Mouse (Mus musculus): ENCODE results near the gene Inca1. TPM values are rescaled to one million over a fixed set of nuclear protein-coding genes. Genes with fewer than 3 reads are reported as not detected.

Gene Inca1
- polyA plus RNA-seq, 1 experiment from 2014 or later, result 1.6 TPM

GRCm38 (mm10) chr11:70697376-70697775 lies 2.6 kb downstream of the Inca1 start:
- 77% methylated on average over 3 of the region's 3 CpGs for WGBS
- no peak overlapping the region for H3K4me3 ChIP-seq (ENCODE audit: low read depth, low read length)
- H3K27me3 ChIP-seq (replicated peaks; ENCODE audit: control insufficient read depth, insufficient read depth, low read length), result no peaks in the 10 kb centered on the region
- peaks cover 8% of the 10 kb centered on the region for H3K4me1 ChIP-seq (replicated peaks; ENCODE audit: control insufficient read depth, insufficient read depth, low read length)
- no peaks in the 10 kb centered on the region for H3K9me3 ChIP-seq (ENCODE audit: control insufficient read depth, low read length)
- no peak for ATAC-seq (replicated peaks; ENCODE audit: low FRiP score, low TSS enrichment, low read depth)
- no peaks in the 10 kb centered on the region for H3K36me3 ChIP-seq (ENCODE audit: control insufficient read depth, insufficient read depth, low read length)
- H3K27ac ChIP-seq (ENCODE audit: low read depth), result no peak overlapping the region
- no peak for DNase-seq (ENCODE audit: low spot score)
- no peak overlapping the region for H3K4me2 ChIP-seq (ENCODE audit: low read length)
- no peak overlapping the region for H3K9ac ChIP-seq (ENCODE audit: low read length)

GRCm38 (mm10) chr11:70693504-70693903 lies 6.5 kb downstream of the Inca1 start:
- Histone ChIP-seq H3K9ac (ENCODE audit: low read length) (no peak overlapping the region), H3K36me3 (ENCODE audit: control insufficient read depth, insufficient read depth, low read length) (no peaks in the 10 kb centered on the region), H3K4me2 (ENCODE audit: low read length) (no peak overlapping the region), H3K27me3 (replicated peaks; ENCODE audit: control insufficient read depth, insufficient read depth, low read length) (no peaks in the 10 kb centered on the region), H3K4me1 (replicated peaks; ENCODE audit: control insufficient read depth, insufficient read depth, low read length) (peaks cover 9% of the 10 kb centered on the region), H3K4me3 (ENCODE audit: low read depth, low read length) (no peak overlapping the region), H3K27ac (ENCODE audit: low read depth) (no peak overlapping the region), H3K9me3 (ENCODE audit: control insufficient read depth, low read length) (no peaks in the 10 kb centered on the region)
- no peak for ATAC-seq (replicated peaks; ENCODE audit: low FRiP score, low TSS enrichment, low read depth)
- DNase-seq (ENCODE audit: low spot score), result no peak
- 71% methylated on average over 3 of the region's 3 CpGs for WGBS

GRCm38 (mm10) chr11:70689578-70689977 lies 10.4 kb downstream of the Inca1 start:
- no peak overlapping the region for H3K4me2 ChIP-seq (ENCODE audit: low read length)
- no peak overlapping the region for H3K9ac ChIP-seq (ENCODE audit: low read length)
- H3K36me3 ChIP-seq (ENCODE audit: control insufficient read depth, insufficient read depth, low read length), result peaks cover 11% of the 10 kb centered on the region
- H3K4me1 ChIP-seq (replicated peaks; ENCODE audit: control insufficient read depth, insufficient read depth, low read length), result peaks cover 25% of the 10 kb centered on the region
- WGBS, result 46% methylated on average over 4 of the region's 4 CpGs
- no peaks in the 10 kb centered on the region for H3K27me3 ChIP-seq (replicated peaks; ENCODE audit: control insufficient read depth, insufficient read depth, low read length)
- no peak overlapping the region for H3K4me3 ChIP-seq (ENCODE audit: low read depth, low read length)
- DNase-seq (ENCODE audit: low spot score) (no peak), ATAC-seq (replicated peaks; ENCODE audit: low FRiP score, low TSS enrichment, low read depth) (no peak)
- H3K9me3 ChIP-seq (ENCODE audit: control insufficient read depth, low read length), result no peaks in the 10 kb centered on the region
- no peak overlapping the region for H3K27ac ChIP-seq (ENCODE audit: low read depth)

- Histone ChIP-seq H3K36me3 (ENCODE audit: control insufficient read depth, insufficient read depth, low read length) (peaks cover 21% of the 10 kb centered on the region), H3K4me2 (ENCODE audit: low read length) (peak overlapping the region; percentile 75), H3K27ac (ENCODE audit: low read depth) (peak overlapping the region; percentile 77), H3K9me3 (ENCODE audit: control insufficient read depth, low read length) (no peaks in the 10 kb centered on the region), H3K4me1 (replicated peaks; ENCODE audit: control insufficient read depth, insufficient read depth, low read length) (peaks cover 25% of the 10 kb centered on the region), H3K4me3 (ENCODE audit: low read depth, low read length) (peak overlapping the region; percentile 71), H3K27me3 (replicated peaks; ENCODE audit: control insufficient read depth, insufficient read depth, low read length) (no peaks in the 10 kb centered on the region), H3K9ac (ENCODE audit: low read length) (peak overlapping the region; percentile 71)
- no peak for ATAC-seq (replicated peaks; ENCODE audit: low FRiP score, low TSS enrichment, low read depth)
- peak; percentile 56 for DNase-seq (ENCODE audit: low spot score)
- WGBS, result 18% methylated on average over 8 of the region's 8 CpGs
These were observed 11.6 kb downstream of the Inca1 start for GRCm38 (mm10) chr11:70688372-70688771.

- Histone ChIP-seq H3K4me3 (ENCODE audit: low read depth, low read length) (peak within 1 kb of the TSS; percentile 71), H3K27me3 (replicated peaks; ENCODE audit: control insufficient read depth, insufficient read depth, low read length) (no peaks in the 10 kb centered on the region), H3K4me2 (ENCODE audit: low read length) (peak within 1 kb of the TSS; percentile 75), H3K36me3 (ENCODE audit: control insufficient read depth, insufficient read depth, low read length) (peaks cover 23% of the 10 kb centered on the region), H3K27ac (ENCODE audit: low read depth) (peak within 1 kb of the TSS; percentile 77), H3K9me3 (ENCODE audit: control insufficient read depth, low read length) (no peaks in the 10 kb centered on the region), H3K9ac (ENCODE audit: low read length) (peak within 1 kb of the TSS; percentile 71), H3K4me1 (replicated peaks; ENCODE audit: control insufficient read depth, insufficient read depth, low read length) (peaks cover 25% of the 10 kb centered on the region)
- peak; percentile 84 for ATAC-seq (replicated peaks; ENCODE audit: low FRiP score, low TSS enrichment, low read depth)
- WGBS, result under 1% methylated on average over 49 of the region's 55 CpGs
- peak; percentile 92 for DNase-seq (ENCODE audit: low spot score)
These were observed 12.3 kb downstream of the Inca1 start, which contains the start of gene Camta2 for GRCm38 (mm10) chr11:70687601-70688199. Camta2 (minus strand) TSS chr11:70688105.

GRCm38 (mm10) chr11:70686901-70687566 lies 12.9 kb downstream of the Inca1 start:
- Histone ChIP-seq H3K9me3 (ENCODE audit: control insufficient read depth, low read length) (no peaks in the 10 kb centered on the region), H3K36me3 (ENCODE audit: control insufficient read depth, insufficient read depth, low read length) (peaks cover 27% of the 10 kb centered on the region), H3K9ac (ENCODE audit: low read length) (peak overlapping the region; percentile 71), H3K27me3 (replicated peaks; ENCODE audit: control insufficient read depth, insufficient read depth, low read length) (no peaks in the 10 kb centered on the region), H3K4me2 (ENCODE audit: low read length) (peak overlapping the region; percentile 75), H3K27ac (ENCODE audit: low read depth) (peak overlapping the region; percentile 77), H3K4me1 (replicated peaks; ENCODE audit: control insufficient read depth, insufficient read depth, low read length) (peaks cover 25% of the 10 kb centered on the region), H3K4me3 (ENCODE audit: low read depth, low read length) (peak overlapping the region; percentile 71)
- WGBS, result 2% methylated on average over 16 of the region's 16 CpGs
- peak; percentile 63 for ATAC-seq (replicated peaks; ENCODE audit: low FRiP score, low TSS enrichment, low read depth)
- DNase-seq (ENCODE audit: low spot score), result peak; percentile 80

- peaks cover 17% of the 10 kb centered on the region for H3K4me1 ChIP-seq (replicated peaks; ENCODE audit: control insufficient read depth, insufficient read depth, low read length)
- ATAC-seq (replicated peaks; ENCODE audit: low FRiP score, low TSS enrichment, low read depth) (no peak), DNase-seq (ENCODE audit: low spot score) (no peak)
- H3K36me3 ChIP-seq (ENCODE audit: control insufficient read depth, insufficient read depth, low read length), result peaks cover 54% of the 10 kb centered on the region
- no peaks in the 10 kb centered on the region for H3K9me3 ChIP-seq (ENCODE audit: control insufficient read depth, low read length)
- H3K4me3 ChIP-seq (ENCODE audit: low read depth, low read length), result no peak overlapping the region
- no peak overlapping the region for H3K9ac ChIP-seq (ENCODE audit: low read length)
- no peak overlapping the region for H3K27ac ChIP-seq (ENCODE audit: low read depth)
- H3K4me2 ChIP-seq (ENCODE audit: low read length), result no peak overlapping the region
- 91% methylated on average over 5 of the region's 5 CpGs for WGBS
- no peaks in the 10 kb centered on the region for H3K27me3 ChIP-seq (replicated peaks; ENCODE audit: control insufficient read depth, insufficient read depth, low read length)
These were observed 16.3 kb downstream of the Inca1 start for GRCm38 (mm10) chr11:70683640-70684039.

GRCm38 (mm10) chr11:70681897-70682581 lies 17.9 kb downstream of the Inca1 start:
- 24% methylated on average over 11 of the region's 11 CpGs for whole genome bisulfite sequencing
- no peaks in the 10 kb centered on the region for H3K9me3 ChIP-seq (ENCODE audit: control insufficient read depth, low read length)
- peak; percentile 65 for DNase-seq (ENCODE audit: low spot score)
- H3K36me3 ChIP-seq (ENCODE audit: control insufficient read depth, insufficient read depth, low read length), result peaks cover 59% of the 10 kb centered on the region
- H3K9ac ChIP-seq (ENCODE audit: low read length), result no peak overlapping the region
- no peak overlapping the region for H3K27ac ChIP-seq (ENCODE audit: low read depth)
- H3K4me3 ChIP-seq (ENCODE audit: low read depth, low read length), result no peak overlapping the region
- H3K4me1 ChIP-seq (replicated peaks; ENCODE audit: control insufficient read depth, insufficient read depth, low read length), result peaks cover 9% of the 10 kb centered on the region
- no peak overlapping the region for H3K4me2 ChIP-seq (ENCODE audit: low read length)
- peak; percentile 73 for ATAC-seq (replicated peaks; ENCODE audit: low FRiP score, low TSS enrichment, low read depth)
- no peaks in the 10 kb centered on the region for H3K27me3 ChIP-seq (replicated peaks; ENCODE audit: control insufficient read depth, insufficient read depth, low read length)

Data from intestine, embryonic 14.5 days (tissue).